Mouse (Mus musculus) hindbrain, embryonic 11.5 days (tissue): ENCODE data around the gene Nmt2. TPM values are rescaled to one million over a fixed set of nuclear protein-coding genes. Genes with fewer than 3 reads are reported as not detected.

Experiments used
- ATAC-seq: fragments of 200-750 bp; cut with Nextera tagmentation; 2 replicates; pipeline ENCODE4 v1.8.0; 2017; ENCODE audit warnings: mild to moderate bottlenecking, moderate TSS enrichment, moderate library complexity; ENCODE audit not compliant: low FRiP score
- DNase-seq: peaks from one replicate; pipeline ENCODE4 v3.0.0-alpha.2; 2015; ENCODE audit warnings: low spot score
- H3K27ac ChIP-seq: fragments of 300-500 bp; sonication (generic); 2 replicates; pipeline ENCODE4 v1.5.1; 2014; ENCODE audit warnings: mild to moderate bottlenecking, low read depth, low read length
- H3K27me3 ChIP-seq: fragments of 300-500 bp; sonication (generic); 2 replicates; pipeline ENCODE4 v1.6.1; 2014; ENCODE audit warnings: mild to moderate bottlenecking, low read length, moderate library complexity, mixed read lengths; ENCODE audit not compliant: control insufficient read depth, insufficient read depth
- H3K36me3 ChIP-seq: fragments of 300-500 bp; sonication (generic); 2 replicates; pipeline ENCODE4 v1.6.1; 2014; ENCODE audit warnings: mild to moderate bottlenecking, low read length, moderate library complexity, mixed read lengths; ENCODE audit not compliant: control insufficient read depth, insufficient read depth
- H3K4me1 ChIP-seq: fragments of 300-500 bp; sonication (generic); replicated peaks from 2 replicates; pipeline ENCODE4 v1.6.1; 2014; ENCODE audit warnings: low read length, mixed read lengths; ENCODE audit not compliant: control insufficient read depth, insufficient read depth
- H3K4me2 ChIP-seq: fragments of 300-500 bp; sonication (generic); replicated peaks from 2 replicates; pipeline ENCODE4 v1.6.1; 2014; ENCODE audit warnings: mild to moderate bottlenecking, low read depth, low read length
- H3K4me3 ChIP-seq: fragments of 300-500 bp; sonication (generic); 2 replicates; pipeline ENCODE4 v1.5.1; 2014; ENCODE audit warnings: low read depth, low read length
- H3K9ac ChIP-seq: fragments of 300-500 bp; sonication (generic); 2 replicates; pipeline ENCODE4 v1.6.1; 2014; ENCODE audit warnings: low read depth, low read length
- H3K9me3 ChIP-seq: fragments of 300-500 bp; sonication (generic); 2 replicates; pipeline ENCODE4 v1.6.1; 2016; ENCODE audit warnings: low read length; ENCODE audit not compliant: control insufficient read depth
- WGBS: fragments of 180-500 bp; shearing (Covaris S2); extraction: QIAGEN DNeasy Blood & Tissue Kit; methylation state at CpG from one replicate; pipeline ENCODE4 v1.1.7; 2014; 5-methylcytosine and 5-hydroxymethylcytosine counted together
- polyA plus RNA-seq: library from polyadenylated mRNA; unstranded; fragments of >200 nt; fragmentation: Nextera tagmentation; extraction: Ambion mirVana; gene quantifications from 2 replicates; pipeline ENCODE4 v1.2.1, GENCODE M21; 2014

The Nmt2 gene
- polyA plus RNA-seq, 1 experiment from 2014 or later, result 76.5 TPM

- Histone ChIP-seq H3K4me2 (no peak overlapping the region), H3K9me3 (no peaks in the 10 kb centered on the region), H3K9ac (no peak overlapping the region), H3K4me1 (no peaks in the 10 kb centered on the region), H3K27me3 (no peaks in the 10 kb centered on the region), H3K36me3 (no peaks in the 10 kb centered on the region), H3K4me3 (no peak overlapping the region), H3K27ac (no peak overlapping the region)
- DNase-seq (no peak), ATAC-seq (no peak)
- 73% methylated on average over 4 of the region's 4 CpGs for WGBS
Measured at GRCm38 (mm10) chr2:3365127-3365526, 81.1 kb downstream of the Nmt2 start.

Other genes with a start within 250 kb of the Nmt2 start
- gene Fam171a1, start 170.0 kb upstream of the Nmt2 start, polyA plus RNA-seq, result 41.4 and 44.2 TPM in 2 replicates
- gene Rpp38, start 48.4 kb downstream of the Nmt2 start, polyA plus RNA-seq, result 16.2 and 20.5 TPM in 2 replicates
- gene Acbd7, start 52.0 kb downstream of the Nmt2 start, polyA plus RNA-seq, result 0.36 and 0.52 TPM in 2 replicates
- gene Olah, start 113.0 kb downstream of the Nmt2 start, polyA plus RNA-seq, result 0.11 TPM in 1 of 2 replicates, not detected in the other
- 5.3 and 7.7 TPM in 2 replicates for gene Meig1, start 138.4 kb downstream of the Nmt2 start, polyA plus RNA-seq
- gene Dclre1c, start 139.9 kb downstream of the Nmt2 start, polyA plus RNA-seq, result 8.6 and 11.0 TPM in 2 replicates
- gene Suv39h2, start 190.8 kb downstream of the Nmt2 start, polyA plus RNA-seq, result 39.7 and 41.3 TPM in 2 replicates
- gene Gm45902, start 228.6 kb downstream of the Nmt2 start, polyA plus RNA-seq, result 6.9 and 8.2 TPM in 2 replicates
- 108 and 111 TPM in 2 replicates for gene Hspa14, start 228.6 kb downstream of the Nmt2 start, polyA plus RNA-seq
- 0.19 and 0.43 TPM in 2 replicates for gene Cdnf, start 228.8 kb downstream of the Nmt2 start, polyA plus RNA-seq